Mouse (Mus musculus) myocyte (in vitro differentiated cells): ENCODE measurements around the gene Myl6b. TPM values are rescaled to one million over a fixed set of nuclear protein-coding genes. Genes with fewer than 3 reads are reported as not detected.

ENCODE experiments used
- H3K27me3 ChIP-seq: one replicate; pipeline ENCODE4 v1.6.1; 2011; ENCODE audit not compliant: control insufficient read depth, insufficient read depth, insufficient read length
- H3K36me3 ChIP-seq: one replicate; pipeline ENCODE4 v1.6.1; 2011; ENCODE audit not compliant: control insufficient read depth, insufficient read depth
- H3K4me2 ChIP-seq: one replicate; pipeline ENCODE4 v1.6.1; 2011; ENCODE audit warnings: low read depth, control low read depth
- H3K4me3 ChIP-seq: one replicate; pipeline ENCODE4 v1.5.1; 2011; ENCODE audit warnings: mild to moderate bottlenecking, control low read depth, moderate library complexity
- H3K79me2 ChIP-seq: one replicate; pipeline ENCODE4 v1.6.1; 2011; ENCODE audit not compliant: control insufficient read depth, insufficient read depth
- H3ac ChIP-seq: one replicate; pipeline ENCODE4 v1.6.1; 2011; ENCODE audit not compliant: control insufficient read depth, insufficient read length
- CEBPB ChIP-seq: IDR thresholded peaks from 2 replicates; pipeline ENCODE4 v1.6.1; 2011; ENCODE audit warnings: mild to moderate bottlenecking, moderate library complexity; ENCODE audit not compliant: poor library complexity, insufficient read depth, severe bottlenecking
- E2F4 ChIP-seq: IDR thresholded peaks from one replicate; pipeline ENCODE4 v1.6.1; 2011; ENCODE audit warnings: mild to moderate bottlenecking, control low read depth, moderate library complexity; ENCODE audit not compliant: insufficient read depth
- MAX ChIP-seq: IDR thresholded peaks from one replicate; pipeline ENCODE4 v1.6.1; 2011; ENCODE audit warnings: low read depth, mild to moderate bottlenecking, control low read depth
- MYOD1 ChIP-seq, 3 experiments: IDR thresholded peaks; one replicate each; pipeline ENCODE4 v1.6.1; 2011; ENCODE audit warnings: control low read depth in 2 of 3, low read depth in 2 of 3, mild to moderate bottlenecking in 2 of 3, moderate library complexity in 1 of 3; ENCODE audit not compliant: insufficient read length in 2 of 3, control insufficient read depth in 1 of 3
- MYOG ChIP-seq, 3 experiments: IDR thresholded peaks; one replicate each; pipeline ENCODE4 v1.6.1; 2011; ENCODE audit warnings: control low read depth in 2 of 3, low read depth in 2 of 3, mild to moderate bottlenecking in 2 of 3; ENCODE audit not compliant: insufficient read length in 2 of 3, control insufficient read depth in 1 of 3, insufficient read depth in 1 of 3
- POLR2A ChIP-seq: IDR thresholded peaks from one replicate; pipeline ENCODE4 v1.6.1; 2011; ENCODE audit warnings: low read depth, mild to moderate bottlenecking, control low read depth, moderate library complexity; ENCODE audit not compliant: insufficient read length
- POLR2AphosphoS2 ChIP-seq: IDR thresholded peaks from one replicate; pipeline ENCODE4 v1.6.1; 2011; ENCODE audit warnings: low read depth, control low read depth; ENCODE audit not compliant: insufficient read length
- REST ChIP-seq: IDR thresholded peaks from one replicate; pipeline ENCODE4 v1.6.1; 2011; ENCODE audit warnings: mild to moderate bottlenecking, control low read depth, moderate library complexity; ENCODE audit not compliant: insufficient read depth, insufficient read length
- SRF ChIP-seq: IDR thresholded peaks from one replicate; pipeline ENCODE4 v1.6.1; 2011; ENCODE audit warnings: low read depth; ENCODE audit not compliant: control insufficient read depth, insufficient read length
- TCF12 ChIP-seq: IDR thresholded peaks from one replicate; pipeline ENCODE4 v1.6.1; 2011; ENCODE audit warnings: mild to moderate bottlenecking, control low read depth; ENCODE audit not compliant: poor library complexity, insufficient read depth, severe bottlenecking
- TCF3 ChIP-seq: IDR thresholded peaks from one replicate; pipeline ENCODE4 v1.6.1; 2011; ENCODE audit warnings: low read depth, control low read depth; ENCODE audit not compliant: insufficient read length
- USF1 ChIP-seq: IDR thresholded peaks from one replicate; pipeline ENCODE4 v1.6.1; 2011; ENCODE audit warnings: low read depth, mild to moderate bottlenecking, control low read depth, moderate library complexity
- polyA plus RNA-seq: library from polyadenylated mRNA; unstranded; fragments of >200 nt; fragmentation: generic; extraction: Trizol; gene quantifications from one replicate; pipeline ENCODE4 v1.2.1, GENCODE M21; 2012; ENCODE audit warnings: missing spikeins

Gene Myl6b
- polyA plus RNA-seq, 1 experiment = 734 TPM

DNA sequence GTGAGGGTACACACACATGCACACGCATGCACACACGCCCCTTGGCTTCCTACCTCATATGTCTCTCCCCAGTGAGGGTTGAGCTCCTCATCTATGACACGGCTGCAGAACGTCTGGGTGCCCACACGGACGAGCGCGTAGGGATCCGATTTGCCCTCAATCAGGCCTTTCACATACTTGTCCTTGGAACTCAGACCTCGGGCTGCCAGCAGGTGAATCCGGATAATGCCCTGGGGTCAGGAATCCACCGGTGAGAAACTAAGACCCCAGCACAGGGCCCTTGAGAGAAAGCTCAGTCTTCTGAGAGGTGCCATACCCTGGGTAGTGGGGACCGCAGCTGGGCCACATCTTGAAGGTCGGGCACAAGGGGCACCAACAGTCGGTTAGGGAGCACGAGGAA lies 22.1 kb upstream of the Myl6b start:
- H3K4me3 ChIP-seq = no peak overlapping the region
- TF ChIP-seq MYOD1 (IDR thresholded peaks at IDR 0.05; ENCODE audit: control insufficient read depth in 1 of 3, insufficient read length in 2 of 3, low read depth in 2 of 3) (no peak), MAX (no peak), TCF12 (no peak), POLR2A (no peak), TCF3 (no peak), REST (no peak), POLR2AphosphoS2 (no peak), CEBPB (no peak), E2F4 (no peak), USF1 (no peak), SRF (no peak), MYOG (IDR thresholded peaks at IDR 0.05; ENCODE audit: control insufficient read depth in 1 of 3, insufficient read depth in 1 of 3, insufficient read length in 2 of 3, low read depth in 2 of 3) (no peak)
- peaks cover 65% of the 10 kb centered on the region for H3K36me3 ChIP-seq
- H3ac ChIP-seq = no peak overlapping the region
- peaks cover 25% of the 10 kb centered on the region for H3K79me2 ChIP-seq
- no peak overlapping the region for H3K4me2 ChIP-seq
- no peaks in the 10 kb centered on the region for H3K27me3 ChIP-seq

DNA sequence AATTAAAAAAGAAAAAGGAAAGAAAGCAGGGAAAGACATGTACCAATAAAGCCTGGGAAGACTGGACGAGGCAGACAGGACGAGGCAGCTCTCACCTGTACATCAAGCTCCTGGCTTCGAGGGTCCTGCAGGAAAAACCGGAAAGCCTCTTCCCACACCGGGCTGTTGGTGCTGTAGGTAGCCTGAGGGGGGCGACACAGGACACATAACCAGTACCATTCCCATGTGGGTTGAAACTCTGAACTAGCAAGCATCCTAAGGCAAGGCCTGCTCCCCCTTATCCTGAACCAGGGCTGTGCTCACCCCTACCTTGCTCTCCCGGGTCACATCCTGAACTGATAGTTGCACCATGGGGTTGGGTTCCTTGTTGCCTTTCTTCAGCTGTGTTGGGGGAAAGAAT lies 20.3 kb upstream of the Myl6b start:
- no peak overlapping the region for H3K4me3 ChIP-seq
- no peak for TF ChIP-seq MAX
- TF ChIP-seq POLR2A = no peak
- no peak for TF ChIP-seq E2F4
- TF ChIP-seq TCF12 = no peak
- TF ChIP-seq USF1 = no peak
- TF ChIP-seq MYOG (IDR thresholded peaks at IDR 0.05; ENCODE audit: control insufficient read depth in 1 of 3, insufficient read depth in 1 of 3, insufficient read length in 2 of 3, low read depth in 2 of 3) = no peak
- no peak for TF ChIP-seq POLR2AphosphoS2
- TF ChIP-seq TCF3 = no peak
- no peak for TF ChIP-seq CEBPB
- TF ChIP-seq SRF = no peak
- TF ChIP-seq MYOD1 (IDR thresholded peaks at IDR 0.05; ENCODE audit: control insufficient read depth in 1 of 3, insufficient read length in 2 of 3, low read depth in 2 of 3) = no peak
- no peak for TF ChIP-seq REST
- H3ac ChIP-seq = no peak overlapping the region
- H3K79me2 ChIP-seq = peaks cover 9% of the 10 kb centered on the region
- no peak overlapping the region for H3K4me2 ChIP-seq
- no peaks in the 10 kb centered on the region for H3K27me3 ChIP-seq
- peaks cover 77% of the 10 kb centered on the region for H3K36me3 ChIP-seq

DNA sequence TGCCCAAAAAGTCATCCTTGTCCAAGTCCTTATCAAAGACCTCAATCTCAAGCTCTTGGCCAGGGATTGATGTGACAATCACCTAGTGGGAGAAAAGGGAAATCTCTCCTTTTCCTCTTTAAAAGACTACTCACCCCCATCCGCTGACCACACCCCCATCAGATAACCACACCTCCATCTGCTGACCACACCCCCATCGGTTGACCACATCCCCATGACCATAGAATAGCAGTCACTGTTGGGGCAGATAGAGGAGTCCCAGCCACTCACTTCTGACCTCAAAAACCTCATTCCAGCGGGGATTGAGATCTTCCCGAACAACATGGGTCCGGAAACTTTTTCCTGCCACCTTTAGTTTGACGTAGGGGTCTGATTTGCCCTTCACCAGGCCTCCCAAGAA lies 18.2 kb upstream of the Myl6b start:
- H3K79me2 ChIP-seq = peaks cover 1% of the 10 kb centered on the region

DNA sequence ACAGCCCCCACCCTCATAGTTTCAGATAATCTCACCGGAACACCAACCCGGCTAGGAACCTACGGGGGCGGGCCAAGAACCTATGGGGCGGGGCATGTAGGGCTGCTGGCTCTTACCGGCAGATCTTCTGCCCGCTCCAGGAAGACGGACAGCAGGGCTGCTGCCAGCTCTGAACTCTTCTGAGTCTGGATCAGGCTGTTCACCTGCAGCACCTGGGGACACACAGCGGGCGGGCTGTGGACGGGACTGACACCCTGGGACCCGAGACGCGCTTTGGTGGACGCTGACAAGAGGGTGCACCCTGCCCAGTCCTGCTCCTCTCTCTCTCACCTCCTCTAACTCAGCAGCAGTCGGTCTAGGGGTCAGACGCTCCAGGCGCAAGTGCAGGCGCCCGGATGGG lies 17.5 kb upstream of the Myl6b start:
- Histone ChIP-seq H3ac (no peak overlapping the region), H3K4me2 (no peak overlapping the region), H3K36me3 (peaks cover 75% of the 10 kb centered on the region), H3K27me3 (no peaks in the 10 kb centered on the region), H3K4me3 (no peak overlapping the region), H3K79me2 (no peaks in the 10 kb centered on the region)
- TF ChIP-seq POLR2AphosphoS2 = peak; percentile 43
- TF ChIP-seq SRF = no peak

More for the DNA sequence above, 18.2 kb upstream of the Myl6b start:
- no peaks in the 10 kb centered on the region for H3K27me3 ChIP-seq
- H3K36me3 ChIP-seq = peaks cover 81% of the 10 kb centered on the region
- no peak for TF ChIP-seq MAX
- TF ChIP-seq REST = no peak
- TF ChIP-seq CEBPB = no peak
- TF ChIP-seq E2F4 = no peak
- no peak for TF ChIP-seq MYOG (IDR thresholded peaks at IDR 0.05; ENCODE audit: control insufficient read depth in 1 of 3, insufficient read depth in 1 of 3, insufficient read length in 2 of 3, low read depth in 2 of 3)
- TF ChIP-seq TCF3 = no peak
- no peak for TF ChIP-seq TCF12
- TF ChIP-seq MYOD1 (IDR thresholded peaks at IDR 0.05; ENCODE audit: control insufficient read depth in 1 of 3, insufficient read length in 2 of 3, low read depth in 2 of 3) = no peak
- TF ChIP-seq POLR2A = no peak
- no peak for TF ChIP-seq USF1
- no peak for TF ChIP-seq POLR2AphosphoS2
- TF ChIP-seq SRF = no peak
- no peak overlapping the region for H3K4me2 ChIP-seq
- no peak overlapping the region for H3ac ChIP-seq
- no peak overlapping the region for H3K4me3 ChIP-seq

DNA sequence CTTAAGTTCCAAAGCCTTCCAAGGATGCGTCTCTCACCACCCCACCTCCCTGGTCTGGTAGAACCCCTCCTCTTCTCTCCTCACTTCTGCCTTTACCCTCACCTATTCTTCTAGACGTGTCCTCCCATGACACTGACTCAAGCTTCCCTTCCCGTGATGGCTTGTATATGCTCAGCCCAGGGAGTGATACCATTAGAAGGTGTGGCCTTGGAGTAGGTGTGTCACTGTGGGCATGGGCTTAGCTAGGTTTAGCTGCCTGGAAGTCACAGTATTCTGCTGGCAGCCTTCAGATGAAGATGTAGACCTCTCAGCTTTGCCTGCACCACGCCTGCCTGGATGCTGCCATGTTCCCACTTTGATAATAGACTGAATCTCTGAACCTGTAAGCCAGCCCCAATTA lies 16.6 kb upstream of the Myl6b start:
- TF ChIP-seq E2F4 (no peak), CEBPB (no peak), MYOD1 (IDR thresholded peaks at IDR 0.05; ENCODE audit: control insufficient read depth in 1 of 3, insufficient read length in 2 of 3, low read depth in 2 of 3) (no peak), SRF (no peak), TCF3 (no peak), MAX (no peak), TCF12 (no peak), POLR2A (no peak), POLR2AphosphoS2 (no peak), REST (no peak), USF1 (no peak), MYOG (IDR thresholded peaks at IDR 0.05; ENCODE audit: control insufficient read depth in 1 of 3, insufficient read depth in 1 of 3, insufficient read length in 2 of 3, low read depth in 2 of 3) (no peak)

More for the DNA sequence above, 16.6 kb upstream of the Myl6b start:
- Histone ChIP-seq H3K27me3 (no peaks in the 10 kb centered on the region), H3K79me2 (no peaks in the 10 kb centered on the region), H3K4me2 (no peak overlapping the region), H3ac (no peak overlapping the region), H3K4me3 (no peak overlapping the region), H3K36me3 (peaks cover 73% of the 10 kb centered on the region)
